Mouse (Mus musculus): ENCODE data around the gene Klrg1. TPM values are rescaled to one million over a fixed set of nuclear protein-coding genes. Genes with fewer than 3 reads are reported as not detected.

Klrg1 gene
- polyA plus RNA-seq, 1 experiment from 2014 or later: not detected

DNA sequence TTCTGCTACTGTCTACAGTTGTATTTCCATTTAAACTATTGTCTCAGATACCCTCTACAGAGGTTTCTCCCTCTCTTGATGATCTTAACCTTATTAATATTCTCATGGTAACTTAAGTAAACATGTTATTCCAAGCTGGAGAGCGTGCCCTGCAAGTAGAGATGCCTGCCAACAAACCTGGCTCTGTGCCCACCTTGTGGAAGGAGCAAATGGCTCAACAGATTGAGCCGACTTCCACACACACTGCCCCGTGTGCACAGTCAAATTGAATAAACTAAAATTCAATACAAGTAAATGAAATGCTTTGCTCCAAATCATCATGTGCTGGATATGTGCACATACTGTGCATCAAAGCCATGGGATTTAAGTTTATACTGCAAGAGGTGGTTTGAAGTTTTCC is 14.1 kb downstream of the Klrg1 start:
- Histone ChIP-seq H3K4me1 (replicated peaks; ENCODE audit: control insufficient read depth, insufficient read depth, low read length) (no peaks in the 10 kb centered on the region), H3K4me3 (ENCODE audit: low read depth, low read length) (no peak overlapping the region), H3K9ac (ENCODE audit: low read length) (no peak overlapping the region), H3K4me2 (ENCODE audit: low read length) (no peak overlapping the region), H3K27ac (ENCODE audit: low read depth) (no peak overlapping the region), H3K27me3 (replicated peaks; ENCODE audit: control insufficient read depth, insufficient read depth, low read length) (no peaks in the 10 kb centered on the region), H3K9me3 (ENCODE audit: control insufficient read depth, low read length) (no peaks in the 10 kb centered on the region), H3K36me3 (ENCODE audit: control insufficient read depth, insufficient read depth, low read length) (no peaks in the 10 kb centered on the region)
- no peak for DNase-seq (ENCODE audit: low spot score)
- 68% methylated on average over 3 of the region's 3 CpGs for WGBS
- no peak for ATAC-seq (replicated peaks; ENCODE audit: low FRiP score, low TSS enrichment, low read depth)

DNA sequence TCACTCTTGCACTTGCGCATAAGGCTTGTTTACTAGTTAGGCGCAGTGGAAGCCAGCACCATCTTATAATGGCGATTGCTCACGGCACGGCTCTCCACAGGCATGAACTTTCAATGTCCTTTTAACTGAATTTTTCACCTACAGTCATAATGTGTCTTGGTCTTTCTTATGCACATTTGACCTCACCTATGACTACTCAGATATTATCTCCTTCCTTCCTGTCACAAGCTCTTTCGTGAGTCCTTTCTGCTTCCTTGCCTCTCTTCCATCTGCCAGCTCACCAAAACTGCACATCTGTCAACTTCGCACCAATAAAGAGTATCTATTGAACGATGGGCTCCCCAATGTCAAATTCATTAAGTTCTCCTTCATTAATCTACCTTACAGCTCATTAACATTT is 20.1 kb downstream of the Klrg1 start:
- 95% methylated on average over 8 of the region's 8 CpGs for WGBS
- no peak overlapping the region for H3K9ac ChIP-seq (ENCODE audit: low read length)
- no peaks in the 10 kb centered on the region for H3K4me1 ChIP-seq (replicated peaks; ENCODE audit: control insufficient read depth, insufficient read depth, low read length)
- no peak overlapping the region for H3K4me3 ChIP-seq (ENCODE audit: low read depth, low read length)
- no peaks in the 10 kb centered on the region for H3K9me3 ChIP-seq (ENCODE audit: control insufficient read depth, low read length)
- no peak overlapping the region for H3K27ac ChIP-seq (ENCODE audit: low read depth)
- no peak overlapping the region for H3K4me2 ChIP-seq (ENCODE audit: low read length)
- ATAC-seq (replicated peaks; ENCODE audit: low FRiP score, low TSS enrichment, low read depth) (no peak), DNase-seq (ENCODE audit: low spot score) (no peak)
- no peaks in the 10 kb centered on the region for H3K36me3 ChIP-seq (ENCODE audit: control insufficient read depth, insufficient read depth, low read length)
- H3K27me3 ChIP-seq (replicated peaks; ENCODE audit: control insufficient read depth, insufficient read depth, low read length): no peaks in the 10 kb centered on the region

DNA sequence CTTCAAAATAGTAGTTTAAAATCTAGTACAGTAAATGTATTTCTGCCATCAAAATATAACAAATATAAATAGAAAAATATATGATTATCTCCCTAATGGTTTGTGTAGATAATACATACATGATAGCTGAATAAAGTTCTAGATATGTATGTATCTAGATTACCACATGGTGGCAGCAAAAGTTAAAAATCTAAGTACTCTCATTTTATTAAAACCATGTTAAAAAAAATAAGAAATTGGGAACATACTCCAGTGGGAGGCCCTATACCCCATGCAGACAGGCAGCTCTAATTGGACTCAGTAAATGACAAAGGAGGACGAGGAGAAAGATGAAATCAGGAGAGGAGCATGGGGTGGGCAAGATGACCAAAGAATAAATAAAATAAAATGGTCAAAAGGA is 30.5 kb downstream of the Klrg1 start:
- no peaks in the 10 kb centered on the region for H3K4me1 ChIP-seq (replicated peaks; ENCODE audit: control insufficient read depth, insufficient read depth, low read length)
- H3K9me3 ChIP-seq (ENCODE audit: control insufficient read depth, low read length): no peaks in the 10 kb centered on the region
- DNase-seq (ENCODE audit: low spot score) (no peak), ATAC-seq (replicated peaks; ENCODE audit: low FRiP score, low TSS enrichment, low read depth) (no peak)
- no peak overlapping the region for H3K9ac ChIP-seq (ENCODE audit: low read length)
- no peak overlapping the region for H3K27ac ChIP-seq (ENCODE audit: low read depth)
- no peaks in the 10 kb centered on the region for H3K27me3 ChIP-seq (replicated peaks; ENCODE audit: control insufficient read depth, insufficient read depth, low read length)
- no peak overlapping the region for H3K4me2 ChIP-seq (ENCODE audit: low read length)
- H3K36me3 ChIP-seq (ENCODE audit: control insufficient read depth, insufficient read depth, low read length): no peaks in the 10 kb centered on the region
- H3K4me3 ChIP-seq (ENCODE audit: low read depth, low read length): no peak overlapping the region
- 68% methylated on average over 1 of the region's 1 CpGs for WGBS

DNA sequence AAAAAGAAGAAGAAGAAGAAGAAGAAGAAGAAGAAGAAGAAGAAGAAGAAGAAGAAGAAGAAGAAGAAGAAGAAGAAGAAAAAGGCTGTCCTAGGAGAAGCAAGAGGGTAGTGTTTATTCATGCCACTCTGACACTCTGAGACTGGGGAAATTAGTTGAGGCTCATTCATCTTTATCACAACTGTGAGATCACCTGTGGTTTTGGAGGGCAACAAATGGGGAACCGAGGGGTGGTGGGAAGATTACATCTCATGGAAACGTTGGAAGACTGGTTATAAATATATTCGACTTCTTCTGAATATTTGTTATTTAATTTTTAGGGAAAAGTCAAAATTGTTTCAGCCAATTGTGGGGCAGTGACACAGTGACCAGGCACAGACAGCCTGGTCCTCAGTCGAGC is 32.6 kb downstream of the Klrg1 start:
- H3K4me2 ChIP-seq (ENCODE audit: low read length): no peak overlapping the region
- no peak for ATAC-seq (replicated peaks; ENCODE audit: low FRiP score, low TSS enrichment, low read depth)
- no peak overlapping the region for H3K9ac ChIP-seq (ENCODE audit: low read length)
- H3K36me3 ChIP-seq (ENCODE audit: control insufficient read depth, insufficient read depth, low read length): no peaks in the 10 kb centered on the region
- H3K4me3 ChIP-seq (ENCODE audit: low read depth, low read length): no peak overlapping the region
- 62% methylated on average over 4 of the region's 4 CpGs for WGBS
- H3K9me3 ChIP-seq (ENCODE audit: control insufficient read depth, low read length): no peaks in the 10 kb centered on the region
- no peak for DNase-seq (ENCODE audit: low spot score)
- no peaks in the 10 kb centered on the region for H3K4me1 ChIP-seq (replicated peaks; ENCODE audit: control insufficient read depth, insufficient read depth, low read length)
- no peaks in the 10 kb centered on the region for H3K27me3 ChIP-seq (replicated peaks; ENCODE audit: control insufficient read depth, insufficient read depth, low read length)
- H3K27ac ChIP-seq (ENCODE audit: low read depth): no peak overlapping the region

Other genes starting within 250 kb of the Klrg1 start
- gene M6pr, start 25.8 kb upstream of the Klrg1 start, polyA plus RNA-seq (2014; fragmentation: Nextera tagmentation; extraction: Ambion mirVana): 123 and 125 TPM in 2 replicates
- gene Phc1, start 57.7 kb upstream of the Klrg1 start, polyA plus RNA-seq (2014; fragmentation: Nextera tagmentation; extraction: Ambion mirVana): 17.6 and 19.8 TPM in 2 replicates
- gene Rimklb, start 215.9 kb upstream of the Klrg1 start, polyA plus RNA-seq (2014; fragmentation: Nextera tagmentation; extraction: Ambion mirVana): 13.1 and 16.7 TPM in 2 replicates
- 2.0 and 4.6 TPM in 2 replicates for gene Mfap5, start 223.0 kb upstream of the Klrg1 start, polyA plus RNA-seq (2014; fragmentation: Nextera tagmentation; extraction: Ambion mirVana)